Mouse (Mus musculus): ENCODE measurements around the gene Zfp346.

Zfp346 gene

GRCm38 (mm10) chr13:55152621-55153415 lies 47.7 kb downstream of the Zfp346 start, which contains the start of gene Fgfr4:
Gene Fgfr4, plus strand, starts transcription at chr13:55152640.
- no peak for DNase-seq (ENCODE audit: low spot score in 2 of 2)

- DNase-seq (ENCODE audit: low spot score in 2 of 2): no peak
Measured at GRCm38 (mm10) chr13:55153951-55154350, 48.8 kb downstream of the Zfp346 start.

- no peak for DNase-seq (ENCODE audit: low spot score in 2 of 2)
Measured at GRCm38 (mm10) chr13:55162365-55162764, 57.3 kb downstream of the Zfp346 start.

GRCm38 (mm10) chr13:55163553-55163952 lies 58.4 kb downstream of the Zfp346 start:
- no peak for DNase-seq (ENCODE audit: low spot score in 2 of 2)

GRCm38 (mm10) chr13:55165831-55166339 lies 60.8 kb downstream of the Zfp346 start:
- no peak for DNase-seq (ENCODE audit: low spot score in 2 of 2)

GRCm38 (mm10) chr13:55166806-55167725 lies 62.0 kb downstream of the Zfp346 start:
- DNase-seq (ENCODE audit: low spot score in 2 of 2): no peak

- DNase-seq (ENCODE audit: low spot score in 2 of 2): no peak
Measured at GRCm38 (mm10) chr13:55167798-55168197, 62.7 kb downstream of the Zfp346 start.

GRCm38 (mm10) chr13:55168255-55168654 lies 63.1 kb downstream of the Zfp346 start:
- DNase-seq (ENCODE audit: low spot score in 2 of 2): no peak

GRCm38 (mm10) chr13:55168958-55169369 lies 63.9 kb downstream of the Zfp346 start:
- DNase-seq (ENCODE audit: low spot score in 2 of 2): peak; percentile 62 to 64

- peak; percentile 79 to 80 for DNase-seq (ENCODE audit: low spot score in 2 of 2)
Measured at GRCm38 (mm10) chr13:55171517-55172335, 66.6 kb downstream of the Zfp346 start.

GRCm38 (mm10) chr13:55172336-55172770 lies 67.2 kb downstream of the Zfp346 start:
- peak in 1 of 2 experiments; percentile 12 for DNase-seq (ENCODE audit: low spot score in 2 of 2)

- DNase-seq (ENCODE audit: low spot score in 2 of 2): no peak
Measured at GRCm38 (mm10) chr13:55174347-55174746, 69.2 kb downstream of the Zfp346 start.

- peak in 1 of 2 experiments; percentile 15 for DNase-seq (ENCODE audit: low spot score in 2 of 2)
Measured at GRCm38 (mm10) chr13:55176265-55176664, 71.2 kb downstream of the Zfp346 start.

GRCm38 (mm10) chr13:55177903-55178496 lies 72.9 kb downstream of the Zfp346 start:
- DNase-seq (ENCODE audit: low spot score in 2 of 2): peak in 1 of 2 experiments; percentile 22

GRCm38 (mm10) chr13:55178556-55178955 lies 73.4 kb downstream of the Zfp346 start:
- peak; percentile 68 to 77 for DNase-seq (ENCODE audit: low spot score in 2 of 2)

- no peak for DNase-seq (ENCODE audit: low spot score in 2 of 2)
Measured at GRCm38 (mm10) chr13:55179591-55179990, 74.5 kb downstream of the Zfp346 start.

- no peak for DNase-seq (ENCODE audit: low spot score in 2 of 2)
Measured at GRCm38 (mm10) chr13:55181786-55182172, 76.7 kb downstream of the Zfp346 start.

GRCm38 (mm10) chr13:55182173-55182894 lies 77.2 kb downstream of the Zfp346 start:
- DNase-seq (ENCODE audit: low spot score in 2 of 2): peak; percentile 73 to 78

- DNase-seq (ENCODE audit: low spot score in 2 of 2): no peak
Measured at GRCm38 (mm10) chr13:55183382-55183781, 78.3 kb downstream of the Zfp346 start.

Data from right cerebral cortex, postnatal 10 days (tissue).